Mouse (Mus musculus) kidney, adult 11 months (tissue): ENCODE measurements around the gene Ran.

Experiments used
- DNase-seq: peaks from one replicate; pipeline ENCODE4 v3.0.0; 2022

The Ran gene

DNA sequence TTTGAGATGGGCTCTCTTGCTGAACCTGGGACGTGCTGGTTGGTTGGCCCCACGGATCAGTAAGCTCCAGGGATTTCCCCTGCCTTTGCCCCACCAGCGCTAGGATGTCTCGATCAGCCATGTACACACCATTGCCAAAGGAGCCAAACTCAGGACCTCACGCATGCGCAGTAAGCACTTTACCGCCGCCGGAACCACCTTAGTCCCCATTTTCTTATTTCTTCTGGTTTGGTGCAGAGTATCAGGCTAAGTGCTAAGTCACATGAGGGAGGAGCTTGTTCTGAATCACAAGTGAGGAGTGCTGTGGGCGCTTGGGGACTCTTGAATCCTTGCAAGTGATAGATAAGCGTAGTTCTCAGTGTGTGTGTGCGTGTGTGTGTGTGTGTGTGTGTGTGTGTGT is 45.4 kb downstream of the Ran start:
- DNase-seq: no peak

DNA sequence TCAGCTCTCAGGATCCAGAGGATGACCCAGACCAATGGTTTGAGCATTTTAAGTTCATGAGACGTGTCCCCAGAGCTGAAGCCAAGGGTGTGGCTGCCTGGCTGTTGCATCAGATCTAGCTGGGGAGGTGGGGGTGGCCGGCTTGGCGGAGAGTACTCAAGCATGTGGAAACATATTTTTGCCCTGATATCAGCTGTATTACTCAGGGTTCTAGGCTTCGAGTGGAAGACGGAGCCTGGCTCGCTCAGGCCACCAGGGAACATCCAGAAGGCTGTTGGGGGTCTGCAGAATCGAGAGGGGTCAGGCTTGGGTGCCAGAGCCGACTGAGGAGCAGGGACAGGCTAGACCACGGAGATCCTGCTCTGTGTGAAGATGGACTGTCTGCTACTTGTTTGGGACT is 46.1 kb downstream of the Ran start:
- no peak for DNase-seq

DNA sequence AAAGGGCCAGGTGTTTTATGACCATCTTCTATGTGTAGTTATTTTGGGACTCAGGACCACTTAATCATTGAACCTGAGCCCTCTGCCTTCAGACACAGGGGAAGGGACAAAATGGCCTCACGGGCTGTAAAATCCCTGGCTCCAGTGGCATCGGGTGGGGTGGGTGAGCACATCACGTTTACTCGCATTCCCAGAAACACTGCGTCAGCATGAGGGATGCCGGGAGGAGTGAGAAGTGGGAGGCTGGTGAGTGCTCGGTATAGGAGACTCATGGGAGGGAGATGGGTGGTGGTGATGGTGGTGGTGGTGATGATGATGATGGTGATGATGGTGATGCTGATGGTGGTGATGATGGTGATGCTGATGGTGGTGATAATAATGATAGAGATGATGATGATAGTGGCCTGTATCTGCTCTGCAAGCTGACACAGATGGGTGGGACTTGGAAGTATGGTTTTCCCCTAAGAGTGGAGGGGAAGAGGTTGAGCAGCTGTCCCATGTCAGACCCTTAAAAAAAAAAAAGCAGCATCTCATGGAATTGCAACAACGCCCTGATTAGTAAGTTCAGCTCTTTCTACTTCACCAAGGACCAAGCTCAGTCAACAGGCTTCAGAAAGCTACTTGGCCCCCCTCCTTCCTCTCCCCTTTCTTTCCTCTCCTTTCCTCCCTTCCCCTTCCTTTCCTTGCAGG is 46.8 kb downstream of the Ran start:
- DNase-seq: no peak

DNA sequence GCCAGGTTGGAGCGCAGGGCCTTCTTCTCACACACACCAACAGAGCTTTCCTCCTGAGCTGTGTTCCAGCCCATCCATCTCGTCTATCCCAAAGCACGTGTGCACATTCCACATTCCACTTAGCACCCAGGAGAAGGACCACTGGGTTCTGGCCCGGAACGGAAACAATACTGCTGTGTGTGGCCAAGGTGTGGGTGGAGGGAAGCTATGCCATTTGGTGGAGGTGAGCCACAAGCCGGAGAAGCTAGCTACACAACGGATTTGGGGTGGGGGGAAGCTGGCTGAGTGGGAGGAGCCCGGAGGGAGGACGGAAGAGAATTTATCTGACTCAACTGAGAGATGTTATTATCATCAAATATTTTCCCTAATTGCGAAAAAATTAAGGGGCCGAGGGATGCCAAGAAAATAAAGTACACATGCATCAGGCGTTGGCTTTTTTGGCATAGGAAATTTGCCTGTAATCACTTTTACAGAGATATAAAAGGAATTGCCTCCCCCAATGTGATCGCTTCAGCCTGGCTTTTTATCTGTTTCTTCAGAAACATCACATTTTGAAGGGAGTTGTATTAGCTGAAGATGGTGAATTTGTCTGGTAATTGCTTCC is 47.5 kb downstream of the Ran start:
- no peak for DNase-seq

DNA sequence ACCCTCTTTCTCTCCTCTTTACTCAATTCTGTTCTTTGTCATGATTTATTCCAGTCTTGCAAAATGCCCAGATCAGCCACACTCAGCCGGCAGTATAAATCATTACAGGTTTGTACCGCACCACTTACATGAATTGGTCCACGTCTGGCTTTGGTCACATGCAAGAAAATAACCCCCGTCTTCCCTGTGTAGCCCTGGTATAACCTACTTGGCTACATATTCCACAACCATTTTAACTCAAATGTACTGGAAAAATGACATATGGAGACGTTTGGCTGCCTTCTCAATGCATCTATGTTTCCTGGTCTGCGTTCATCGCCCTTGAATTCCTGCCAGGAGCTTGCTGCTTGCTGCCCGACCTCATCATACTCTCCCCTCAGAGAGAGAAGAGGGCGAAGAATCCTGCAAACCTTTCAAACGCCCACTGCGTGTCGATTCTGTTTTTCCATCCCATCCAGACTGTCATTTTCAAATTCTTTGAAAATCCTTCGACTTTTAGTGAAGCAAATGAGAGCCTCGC is 52.0 kb downstream of the Ran start:
- no peak for DNase-seq

DNA sequence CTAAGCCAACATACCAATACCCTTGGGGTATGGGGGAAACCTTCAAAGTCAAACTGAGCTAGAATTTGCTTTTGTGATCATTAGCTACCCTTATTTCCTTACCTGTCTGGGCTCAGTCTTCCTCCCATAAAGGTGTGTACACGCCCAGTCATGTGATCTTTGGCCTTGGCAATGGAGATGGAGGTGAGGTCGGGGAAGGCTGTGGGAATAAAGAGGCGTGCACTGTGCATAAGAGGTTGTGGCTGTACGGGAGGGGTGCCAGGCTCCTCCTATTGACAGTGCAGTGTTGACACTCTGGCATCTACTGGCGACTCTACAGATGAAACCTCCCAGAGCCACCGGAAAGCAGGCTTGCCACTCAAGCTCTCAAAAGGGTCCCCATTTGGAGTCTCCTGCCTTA is 53.5 kb downstream of the Ran start:
- no peak for DNase-seq
